In the genomic region with DNA sequence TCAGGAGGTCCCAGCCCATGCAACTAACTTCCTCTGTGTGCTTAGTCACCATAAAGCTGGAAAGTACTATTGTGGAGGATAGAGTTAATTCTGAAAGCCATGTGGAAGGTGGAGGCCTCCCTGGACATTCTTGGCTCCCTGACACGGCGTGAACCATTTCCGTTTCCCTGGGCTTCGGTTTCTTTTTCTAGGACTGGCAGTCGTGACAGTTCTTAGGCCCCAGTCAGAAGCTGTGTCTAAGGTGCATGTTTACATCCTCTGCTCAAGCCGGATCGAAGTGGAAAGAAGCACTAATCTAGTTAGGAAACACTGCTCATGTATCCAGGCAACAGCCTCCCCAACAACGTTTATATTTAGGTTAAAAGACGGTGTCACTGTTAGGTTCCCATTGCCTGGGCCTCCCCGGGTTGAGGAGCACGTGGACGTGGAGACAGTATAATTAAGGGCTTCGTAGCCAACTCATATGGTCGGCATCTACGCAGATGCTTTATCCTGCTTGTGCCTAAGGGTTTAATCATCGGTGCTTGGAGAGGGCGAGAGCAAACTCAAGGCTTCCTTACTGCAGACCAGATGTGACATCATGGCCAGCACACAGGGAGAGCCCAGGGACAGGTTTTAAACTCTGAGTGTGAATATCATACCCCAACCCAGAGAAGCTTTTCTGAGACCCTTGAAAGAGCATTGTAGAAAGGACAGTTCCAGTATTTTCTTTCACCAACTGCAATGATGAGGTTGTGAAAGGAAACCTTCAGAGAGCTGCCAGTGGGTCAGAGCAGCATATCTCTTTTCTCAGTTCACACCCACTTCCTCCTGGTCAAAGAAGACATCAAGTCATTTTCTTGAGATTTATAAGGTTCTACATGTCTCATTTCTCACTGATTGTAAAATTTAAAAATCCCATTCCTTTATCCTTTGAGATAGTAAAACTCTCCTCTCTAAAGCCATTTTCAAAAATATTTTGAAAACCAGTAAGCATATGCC, we compare ENCODE assay signal across 8 mouse cellular contexts.
DNase-seq lines count a peak whose midpoint lies in the region; ATAC-seq and TF ChIP-seq lines count a peak whose summit lies in the region.

No protein-coding gene starts in this region.

- no peak for TF ChIP-seq CTCF in gastrocnemius, adult 2 months (IDR thresholded peaks at IDR 0.05)
- no peak for TF ChIP-seq CTCF in lung, postnatal 0 days (IDR thresholded peaks at IDR 0.05)

- no peaks in the 10 kb centered on the region for H3K9me3 ChIP-seq in heart, embryonic 14.5 days (ENCODE audit: control insufficient read depth, low read length)
- H3K9me3 ChIP-seq in lung, postnatal 0 days (ENCODE audit: low read length), result no peaks in the 10 kb centered on the region
- no peaks in the 10 kb centered on the region for H3K9me3 ChIP-seq in midbrain, embryonic 13.5 days

- H3K27me3 ChIP-seq in heart, embryonic 14.5 days (ENCODE audit: control insufficient read depth, insufficient read depth, low read length), result no peaks in the 10 kb centered on the region
- no peaks in the 10 kb centered on the region for H3K27me3 ChIP-seq in lung, postnatal 0 days (replicated peaks; ENCODE audit: insufficient read depth, low read length)
- H3K27me3 ChIP-seq in midbrain, embryonic 13.5 days, result no peaks in the 10 kb centered on the region

- peak overlapping the region; percentile 73 for H3K27ac ChIP-seq in gastrocnemius, adult 2 months
- H3K27ac ChIP-seq in heart, embryonic 14.5 days (replicated peaks in 1 of 2; ENCODE audit: control insufficient read depth in 1 of 2, insufficient read depth in 1 of 2, low read depth in 2 of 2, low read length in 2 of 2), result peak overlapping the region; percentile 65 to 75
- H3K27ac ChIP-seq in lung, postnatal 0 days (ENCODE audit: low read length), result peak overlapping the region; percentile 67
- no peak overlapping the region for H3K27ac ChIP-seq in midbrain, embryonic 13.5 days

- intact Hi-C loops in gastrocnemius, adult 2 months (cut with DNase I), result no loop called here
- intact Hi-C loops in gastrocnemius, postnatal 36 days (cut with DNase I), result no loop called here

- peaks cover 94% of the 10 kb centered on the region for H3K36me3 ChIP-seq in heart, embryonic 14.5 days (ENCODE audit: control insufficient read depth, insufficient read depth, low read length)
- no peaks in the 10 kb centered on the region for H3K36me3 ChIP-seq in lung, postnatal 0 days (ENCODE audit: insufficient read depth, low read length)
- no peaks in the 10 kb centered on the region for H3K36me3 ChIP-seq in midbrain, embryonic 13.5 days

- peak overlapping the region; percentile 7; the same call in 1 of the 2 replicates for H3K4me3 ChIP-seq in gastrocnemius, adult 2 months
- no peak overlapping the region for H3K4me3 ChIP-seq in heart, embryonic 14.5 days (ENCODE audit: control insufficient read depth in 1 of 2, insufficient read depth in 1 of 2, low read depth in 1 of 2, low read length in 2 of 2)
- H3K4me3 ChIP-seq in lung, postnatal 0 days (ENCODE audit: low read depth, low read length), result no peak overlapping the region
- no peak overlapping the region for H3K4me3 ChIP-seq in midbrain, embryonic 13.5 days (replicated peaks)

- H3K4me1 ChIP-seq in heart, embryonic 14.5 days (ENCODE audit: control insufficient read depth in 2 of 2, insufficient read depth in 2 of 2, low read length in 2 of 2), result peaks cover 9 to 12% of the 10 kb centered on the region in 2 experiments
- peaks cover 11% of the 10 kb centered on the region; the same call in 1 of the 2 replicates for H3K4me1 ChIP-seq in lung, postnatal 0 days (ENCODE audit: insufficient read depth, low read depth, low read length)
- H3K4me1 ChIP-seq in midbrain, embryonic 13.5 days (replicated peaks), result 0 out of 2 replicates have a peak, but pooled peaks cover 4% of the 10 kb centered on the region

- H3K4me2 ChIP-seq in heart, embryonic 14.5 days (ENCODE audit: low read length), result no peak overlapping the region
- H3K4me2 ChIP-seq in lung, postnatal 0 days (replicated peaks; ENCODE audit: low read depth, low read length), result 0 out of 2 replicates have a peak overlapping the region, but pooled peaks have one; percentile 8
- no peak overlapping the region for H3K4me2 ChIP-seq in midbrain, embryonic 13.5 days (replicated peaks)

- peak; percentile 63 for DNase-seq in gastrocnemius, adult 2 months
- no peak for DNase-seq in gastrocnemius, postnatal 36 days
- DNase-seq in Muller cell, postnatal 12 days (ENCODE audit: inconsistent ontology term), result peak; percentile 45
- DNase-seq in lung, postnatal 0 days (ENCODE audit: low spot score), result peak; percentile 82
- DNase-seq in B cell, adult 2 months, result no peak
- DNase-seq in thymus, postnatal 0 days (ENCODE audit: low spot score), result no peak

- 16% methylated on average over 17 of the region's 17 CpGs for WGBS in heart, embryonic 14.5 days
- 13% methylated on average over 17 of the region's 17 CpGs for WGBS in lung, postnatal 0 days
- WGBS in midbrain, embryonic 13.5 days, result 66% methylated on average over 17 of the region's 17 CpGs

- no peak overlapping the region for H3K9ac ChIP-seq in heart, embryonic 14.5 days (ENCODE audit: low read length)
- H3K9ac ChIP-seq in lung, postnatal 0 days (replicated peaks; ENCODE audit: low read depth), result no peak overlapping the region; the same call in 1 of the 2 replicates
- H3K9ac ChIP-seq in midbrain, embryonic 13.5 days (replicated peaks), result no peak overlapping the region

- no peak for TF ChIP-seq EP300 in lung, postnatal 0 days (IDR thresholded peaks at IDR 0.05)

- peak; percentile 70; the same call in 1 of the 2 replicates for ATAC-seq in heart, embryonic 14.5 days (ENCODE audit: insufficient number of reproducible peaks, insufficient read depth, low FRiP score, low read depth)
- peak; percentile 75 for ATAC-seq in lung, postnatal 0 days
- ATAC-seq in midbrain, embryonic 13.5 days, result no peak

Comparison
In these comparisons a context has a peak if more than half of its experiments do, and no peak if none do; other contexts are left out.
1. DNase-seq: peak in gastrocnemius, adult 2 months (single experiment), Muller cell, postnatal 12 days (single experiment) and lung, postnatal 0 days (single experiment); none in gastrocnemius, postnatal 36 days (0 of 2), B cell, adult 2 months (0 of 2) and thymus, postnatal 0 days (single experiment).